Mouse (Mus musculus): ENCODE results near the gene Cdv3. TPM values are rescaled to one million over a fixed set of nuclear protein-coding genes. Genes with fewer than 3 reads are reported as not detected.
"Not testable (repeated sequence)": the region's sequence is repeated elsewhere in the genome, so short reads cannot be mapped to it uniquely, and the experiment has no call there.

Gene Cdv3
- total RNA-seq, 2 experiments from 2014 or later = 85.5 to 99.8 TPM

GRCm38 (mm10) chr9:103376346-103377320 is 11.0 kb upstream of the Cdv3 start:
- intact Hi-C loops (cut with DNase I) = no loop called here
- DNase-seq = no peak

- intact Hi-C loops (cut with DNase I) = no loop called here
- no peak for DNase-seq
These were observed 6.8 kb upstream of the Cdv3 start for GRCm38 (mm10) chr9:103372271-103373010.

- intact Hi-C loops (cut with DNase I) = loop anchor here (10.0 kb wide), 1 partner anchor 635 kb away; the partner anchor contains the start of gene Nphp3
- no peak for DNase-seq
These were observed 4.3 kb upstream of the Cdv3 start for GRCm38 (mm10) chr9:103369951-103370350.

GRCm38 (mm10) chr9:103366356-103366755 is 716 bp upstream of the Cdv3 start:
- no peak for DNase-seq
- intact Hi-C loops (cut with DNase I) = loop anchor here (10.0 kb wide), 1 partner anchor 638 kb away; the partner anchor contains the start of gene Nphp3

- DNase-seq = peak; percentile 71 to 81
- intact Hi-C loops (cut with DNase I) = loop anchor here (5.0 to 10.0 kb wide), 2 partner anchors 52 to 640 kb away; partner anchors contain the start of gene Nphp3
These were observed 895 bp downstream of the Cdv3 start for GRCm38 (mm10) chr9:103364601-103365289.

GRCm38 (mm10) chr9:103363730-103364417 is 1.8 kb downstream of the Cdv3 start:
- intact Hi-C loops (cut with DNase I) = loop anchor here (5.0 to 10.0 kb wide), 2 partner anchors 52 to 641 kb away; partner anchors contain the start of gene Nphp3
- peak in 1 of 2 experiments; percentile 21 for DNase-seq

- intact Hi-C loops (cut with DNase I) = loop anchor here (5.0 to 10.0 kb wide), 2 partner anchors 51 to 642 kb away; partner anchors contain the start of gene Nphp3
- DNase-seq = no peak
These were observed 2.6 kb downstream of the Cdv3 start for GRCm38 (mm10) chr9:103363088-103363487.

- DNase-seq = no peak
These were observed 5.0 kb downstream of the Cdv3 start for GRCm38 (mm10) chr9:103360642-103361041.

GRCm38 (mm10) chr9:103358545-103358944 is 7.1 kb downstream of the Cdv3 start:
- DNase-seq = no peak
- intact Hi-C loops (cut with DNase I) = no loop called here

More at GRCm38 (mm10) chr9:103360642-103361041, 5.0 kb downstream of the Cdv3 start:
- intact Hi-C loops (cut with DNase I) = loop anchor here (5.0 to 10.0 kb wide), 2 partner anchors 48 to 644 kb away; partner anchors contain the start of gene Nphp3

- intact Hi-C loops (cut with DNase I) = no loop called here
- no peak for DNase-seq
These were observed 7.7 kb downstream of the Cdv3 start for GRCm38 (mm10) chr9:103357893-103358292.

- DNase-seq; intact Hi-C loops (cut with DNase I): not testable (repeated sequence)
These were observed 12.0 kb downstream of the Cdv3 start for GRCm38 (mm10) chr9:103353500-103354260.

- intact Hi-C loops (cut with DNase I) = no loop called here
- no peak for DNase-seq
These were observed 16.8 kb downstream of the Cdv3 start for GRCm38 (mm10) chr9:103348791-103349190.

- intact Hi-C loops (cut with DNase I) = no loop called here
- no peak for DNase-seq
These were observed 17.6 kb downstream of the Cdv3 start for GRCm38 (mm10) chr9:103347996-103348490.

- intact Hi-C loops (cut with DNase I) = no loop called here
- no peak for DNase-seq
These were observed 18.6 kb downstream of the Cdv3 start for GRCm38 (mm10) chr9:103347045-103347444.

GRCm38 (mm10) chr9:103336912-103337311 is 28.7 kb downstream of the Cdv3 start:
- intact Hi-C loops (cut with DNase I) = no loop called here
- DNase-seq = no peak

- DNase-seq = no peak
- intact Hi-C loops (cut with DNase I) = no loop called here
These were observed 33.0 kb downstream of the Cdv3 start for GRCm38 (mm10) chr9:103332663-103333062.

- intact Hi-C loops (cut with DNase I) = no loop called here
- no peak for DNase-seq
These were observed 39.2 kb downstream of the Cdv3 start for GRCm38 (mm10) chr9:103326449-103326848.

GRCm38 (mm10) chr9:103324678-103325077 is 41.0 kb downstream of the Cdv3 start:
- intact Hi-C loops (cut with DNase I) = no loop called here
- DNase-seq = no peak

Measured in heart, postnatal 14 days (tissue).